Mouse (Mus musculus): Measurements from ENCODE around the gene Apobec3. TPM values are rescaled to one million over a fixed set of nuclear protein-coding genes. Genes with fewer than 3 reads are reported as not detected.
A peak's percentile ranks its signal among the peaks of the same experiment; 100 is the strongest.
"Not testable (repeated sequence)": the region's sequence is repeated elsewhere in the genome, so short reads cannot be mapped to it uniquely, and the experiment has no call there.

The Apobec3 gene
- polyA plus RNA-seq, 1 experiment from 2014 or later, result 8.5 TPM

DNA sequence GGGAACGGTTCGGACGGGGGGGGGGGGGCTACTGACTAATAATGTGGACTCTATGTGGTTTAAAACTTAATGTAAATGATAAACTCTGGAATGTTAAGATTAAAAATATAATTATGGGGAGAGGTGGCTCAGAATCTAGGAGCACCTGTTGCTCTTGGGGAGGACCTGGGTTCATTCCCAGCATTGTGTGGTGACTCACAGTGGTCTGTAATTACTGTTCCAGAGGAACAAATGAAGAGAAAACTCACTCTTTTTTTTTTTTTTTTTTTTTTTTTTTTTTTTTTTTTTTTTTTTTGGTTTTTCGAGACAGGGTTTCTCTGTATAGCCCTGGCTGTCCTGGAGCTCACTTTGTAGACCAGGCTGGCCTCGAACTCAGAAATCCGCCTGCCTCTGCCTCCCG is 48.0 kb downstream of the Apobec3 start:
- 90% methylated on average over 5 of the region's 7 CpGs for WGBS
- ATAC-seq; H3K27ac ChIP-seq (ENCODE audit: low read length); H3K4me1 ChIP-seq (replicated peaks; ENCODE audit: control insufficient read depth, insufficient read depth, low read length); H3K9ac ChIP-seq (replicated peaks; ENCODE audit: low read depth, low read length); H3K27me3 ChIP-seq (replicated peaks; ENCODE audit: control insufficient read depth, insufficient read depth, low read length); H3K9me3 ChIP-seq (ENCODE audit: control insufficient read depth, low read length); H3K4me2 ChIP-seq (ENCODE audit: low read length); H3K4me3 ChIP-seq (replicated peaks; ENCODE audit: low read length); H3K36me3 ChIP-seq (ENCODE audit: control insufficient read depth, insufficient read depth): not testable (repeated sequence)

DNA sequence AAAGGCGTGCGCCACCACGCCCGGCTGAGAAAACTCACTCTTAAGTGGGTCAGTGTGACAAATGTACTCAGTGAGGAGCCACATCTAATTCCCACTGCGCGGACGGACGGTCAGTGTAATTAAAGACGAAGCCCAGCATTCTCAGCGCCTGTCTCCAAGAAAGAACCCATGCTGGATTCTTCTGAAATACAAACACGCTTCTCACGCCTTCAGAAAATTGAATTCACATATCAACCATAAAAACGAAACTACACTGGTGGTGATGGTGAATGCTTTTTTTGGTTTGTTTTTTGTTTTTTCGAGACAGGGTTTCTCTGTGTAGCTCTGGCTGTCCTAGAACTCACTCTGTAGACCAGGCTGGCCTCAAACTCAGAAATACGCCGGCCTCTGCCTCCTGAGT is 48.5 kb downstream of the Apobec3 start:
- H3K4me2 ChIP-seq (ENCODE audit: low read length), result no peak overlapping the region
- H3K4me1 ChIP-seq (replicated peaks; ENCODE audit: control insufficient read depth, insufficient read depth, low read length), result no peaks in the 10 kb centered on the region
- H3K27ac ChIP-seq (ENCODE audit: low read length), result no peak overlapping the region
- H3K36me3 ChIP-seq (ENCODE audit: control insufficient read depth, insufficient read depth), result no peaks in the 10 kb centered on the region
- no peak for ATAC-seq
- no peak overlapping the region for H3K9ac ChIP-seq (replicated peaks; ENCODE audit: low read depth, low read length)
- no peaks in the 10 kb centered on the region for H3K9me3 ChIP-seq (ENCODE audit: control insufficient read depth, low read length)
- no peak overlapping the region for H3K4me3 ChIP-seq (replicated peaks; ENCODE audit: low read length)
- H3K27me3 ChIP-seq (replicated peaks; ENCODE audit: control insufficient read depth, insufficient read depth, low read length), result 0 out of 2 replicates have a peak, but pooled peaks cover 2% of the 10 kb centered on the region
- 91% methylated on average over 16 of the region's 16 CpGs for WGBS

DNA sequence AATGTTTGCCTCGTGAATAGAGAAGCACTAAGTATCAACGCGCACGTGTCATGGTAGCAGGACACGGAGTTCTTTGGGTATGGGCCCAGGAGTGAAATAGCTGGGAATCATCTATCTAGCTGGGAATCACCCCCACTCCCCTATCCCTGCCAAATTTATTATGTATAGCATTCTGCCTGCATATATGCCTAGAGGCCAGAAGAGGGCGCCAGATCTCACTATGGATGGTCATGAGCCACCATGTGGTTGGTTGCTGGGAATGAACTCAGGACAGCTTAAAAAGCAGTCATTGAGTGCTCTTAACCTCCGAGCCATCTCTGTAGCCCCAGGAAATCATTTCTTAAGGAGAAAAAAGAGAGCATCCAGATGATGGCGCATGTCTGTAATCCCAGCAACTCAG is 49.5 kb downstream of the Apobec3 start:
- Histone ChIP-seq H3K4me2 (ENCODE audit: low read length) (no peak overlapping the region), H3K36me3 (ENCODE audit: control insufficient read depth, insufficient read depth) (no peaks in the 10 kb centered on the region), H3K27me3 (replicated peaks; ENCODE audit: control insufficient read depth, insufficient read depth, low read length) (0 out of 2 replicates have a peak, but pooled peaks cover under 1% of the 10 kb centered on the region), H3K4me3 (replicated peaks; ENCODE audit: low read length) (no peak overlapping the region), H3K9ac (replicated peaks; ENCODE audit: low read depth, low read length) (no peak overlapping the region), H3K4me1 (replicated peaks; ENCODE audit: control insufficient read depth, insufficient read depth, low read length) (no peaks in the 10 kb centered on the region), H3K9me3 (ENCODE audit: control insufficient read depth, low read length) (no peaks in the 10 kb centered on the region), H3K27ac (ENCODE audit: low read length) (no peak overlapping the region)
- 19% methylated on average over 8 of the region's 8 CpGs for WGBS
- ATAC-seq, result no peak

DNA sequence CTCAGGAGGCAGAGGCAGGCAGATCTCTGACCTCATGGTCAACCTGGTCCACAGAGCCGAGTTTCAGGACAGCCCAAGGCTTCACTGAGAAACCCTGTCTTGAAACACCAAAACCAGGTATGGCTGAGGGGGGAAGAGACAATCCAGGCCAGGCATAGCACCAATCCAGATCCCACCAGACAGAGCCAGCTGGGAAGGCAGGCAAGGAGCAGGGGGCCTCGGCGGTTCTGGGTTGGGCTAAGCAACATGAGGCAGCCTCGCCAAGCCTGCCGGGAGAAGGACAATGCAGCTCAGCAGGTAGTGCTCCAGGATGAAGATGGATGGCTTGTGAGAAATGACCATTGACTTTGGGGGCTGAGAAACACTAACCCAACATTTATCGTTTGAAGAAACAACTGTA is 51.1 kb downstream of the Apobec3 start:
- Histone ChIP-seq H3K27me3 (replicated peaks; ENCODE audit: control insufficient read depth, insufficient read depth, low read length) (no peaks in the 10 kb centered on the region), H3K9ac (replicated peaks; ENCODE audit: low read depth, low read length) (no peak overlapping the region), H3K9me3 (ENCODE audit: control insufficient read depth, low read length) (no peaks in the 10 kb centered on the region), H3K27ac (ENCODE audit: low read length) (no peak overlapping the region), H3K36me3 (ENCODE audit: control insufficient read depth, insufficient read depth) (no peaks in the 10 kb centered on the region), H3K4me3 (replicated peaks; ENCODE audit: low read length) (no peak overlapping the region), H3K4me1 (replicated peaks; ENCODE audit: control insufficient read depth, insufficient read depth, low read length) (no peaks in the 10 kb centered on the region), H3K4me2 (ENCODE audit: low read length) (no peak overlapping the region)
- no peak for ATAC-seq
- WGBS, result 89% methylated on average over 6 of the region's 6 CpGs

DNA sequence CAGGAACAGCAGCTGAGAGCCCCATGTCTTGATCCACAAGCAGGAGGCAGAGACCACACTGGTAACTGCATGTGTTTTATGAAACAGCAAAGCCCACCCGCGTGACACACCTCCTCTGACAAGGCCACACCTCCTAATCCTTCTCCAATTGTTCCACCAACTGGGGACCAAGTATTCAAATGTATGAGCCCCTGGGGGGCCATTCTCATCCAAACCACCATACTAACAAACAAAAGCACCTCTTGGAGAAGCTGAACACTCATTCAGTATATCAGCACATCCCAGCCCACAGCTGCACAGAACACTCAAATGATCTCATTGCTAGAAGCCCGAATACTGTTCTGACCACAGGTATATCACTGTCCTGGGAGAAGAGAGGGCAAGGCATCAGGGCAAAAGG is 52.1 kb downstream of the Apobec3 start:
- WGBS, result 68% methylated on average over 3 of the region's 3 CpGs
- Histone ChIP-seq H3K27me3 (replicated peaks; ENCODE audit: control insufficient read depth, insufficient read depth, low read length) (no peaks in the 10 kb centered on the region), H3K9me3 (ENCODE audit: control insufficient read depth, low read length) (no peaks in the 10 kb centered on the region), H3K27ac (ENCODE audit: low read length) (no peak overlapping the region), H3K4me3 (replicated peaks; ENCODE audit: low read length) (no peak overlapping the region), H3K9ac (replicated peaks; ENCODE audit: low read depth, low read length) (no peak overlapping the region), H3K4me2 (ENCODE audit: low read length) (no peak overlapping the region), H3K36me3 (ENCODE audit: control insufficient read depth, insufficient read depth) (no peaks in the 10 kb centered on the region), H3K4me1 (replicated peaks; ENCODE audit: control insufficient read depth, insufficient read depth, low read length) (no peaks in the 10 kb centered on the region)
- no peak for ATAC-seq

DNA sequence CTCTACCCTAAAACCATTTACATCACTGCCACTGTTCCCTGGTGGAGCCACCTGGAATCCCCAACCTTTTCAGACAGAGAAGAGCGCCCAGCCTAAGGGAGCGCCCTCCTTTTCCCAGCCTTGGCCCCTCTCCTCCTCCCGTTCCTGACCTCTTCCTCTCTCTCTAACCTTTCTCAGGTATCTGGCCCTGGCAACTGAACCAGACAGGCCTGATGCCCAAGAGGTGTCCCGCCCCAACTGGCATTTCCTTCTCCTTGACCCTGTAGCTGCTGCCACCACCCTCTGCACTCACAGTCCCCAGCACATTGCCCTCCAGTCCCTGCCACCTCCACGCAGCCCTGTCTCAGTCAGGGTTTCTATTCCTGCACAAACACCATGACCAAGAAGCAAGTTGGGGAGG is 53.5 kb downstream of the Apobec3 start:
- Histone ChIP-seq H3K27ac (ENCODE audit: low read length) (no peak overlapping the region), H3K27me3 (replicated peaks; ENCODE audit: control insufficient read depth, insufficient read depth, low read length) (no peaks in the 10 kb centered on the region), H3K36me3 (ENCODE audit: control insufficient read depth, insufficient read depth) (no peaks in the 10 kb centered on the region), H3K9me3 (ENCODE audit: control insufficient read depth, low read length) (no peaks in the 10 kb centered on the region), H3K4me3 (replicated peaks; ENCODE audit: low read length) (no peak overlapping the region), H3K4me2 (ENCODE audit: low read length) (no peak overlapping the region), H3K9ac (replicated peaks; ENCODE audit: low read depth, low read length) (no peak overlapping the region), H3K4me1 (replicated peaks; ENCODE audit: control insufficient read depth, insufficient read depth, low read length) (peaks cover 5% of the 10 kb centered on the region)
- 77% methylated on average over 5 of the region's 5 CpGs for WGBS
- ATAC-seq, result no peak

DNA sequence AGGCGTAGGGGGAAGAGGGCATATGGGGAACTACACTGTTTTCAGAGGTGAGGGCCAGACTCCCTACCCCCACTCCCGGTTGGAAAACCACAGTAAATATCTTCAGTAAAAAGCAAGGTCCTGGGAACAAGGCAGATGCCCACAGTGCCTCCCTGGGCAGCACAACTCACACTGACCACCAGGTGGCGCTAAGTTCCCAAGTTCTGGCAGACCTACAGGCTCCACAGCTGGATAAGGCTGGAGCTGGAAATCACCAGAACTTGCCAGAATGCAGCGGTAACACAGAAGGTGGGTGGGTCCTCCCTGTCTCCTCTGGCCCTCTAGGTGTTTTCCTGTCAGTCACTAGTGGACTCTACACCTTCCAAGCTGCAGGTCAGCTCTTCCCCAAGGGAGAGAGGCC is 54.6 kb downstream of the Apobec3 start:
- no peaks in the 10 kb centered on the region for H3K27me3 ChIP-seq (replicated peaks; ENCODE audit: control insufficient read depth, insufficient read depth, low read length)
- H3K4me1 ChIP-seq (replicated peaks; ENCODE audit: control insufficient read depth, insufficient read depth, low read length), result peaks cover 15% of the 10 kb centered on the region
- no peak overlapping the region for H3K9ac ChIP-seq (replicated peaks; ENCODE audit: low read depth, low read length)
- H3K36me3 ChIP-seq (ENCODE audit: control insufficient read depth, insufficient read depth), result no peaks in the 10 kb centered on the region
- no peaks in the 10 kb centered on the region for H3K9me3 ChIP-seq (ENCODE audit: control insufficient read depth, low read length)
- ATAC-seq, result peak; percentile 75
- WGBS, result 7% methylated on average over 4 of the region's 4 CpGs
- no peak overlapping the region for H3K27ac ChIP-seq (ENCODE audit: low read length)
- no peak overlapping the region for H3K4me3 ChIP-seq (replicated peaks; ENCODE audit: low read length)
- H3K4me2 ChIP-seq (ENCODE audit: low read length), result no peak overlapping the region

DNA sequence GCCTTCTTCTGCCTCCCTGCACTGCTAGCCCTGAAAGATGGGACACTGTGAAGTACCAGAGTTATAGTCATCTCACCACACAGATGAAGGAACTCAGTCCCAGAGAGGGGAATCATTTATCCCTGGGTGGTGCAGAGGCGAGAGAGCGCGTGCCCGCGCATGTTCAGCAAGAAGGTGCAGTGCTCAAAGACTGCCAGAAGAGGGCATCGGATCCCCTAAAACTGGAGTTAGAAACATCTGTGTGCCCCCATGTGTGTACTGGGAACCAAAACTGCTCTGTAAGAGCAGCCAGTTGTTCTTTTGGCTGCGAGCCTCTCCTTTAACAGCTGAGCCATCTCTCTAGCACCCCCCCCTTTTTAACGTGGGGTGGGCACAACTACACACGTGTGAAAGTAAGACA is 55.3 kb downstream of the Apobec3 start:
- Histone ChIP-seq H3K9ac (replicated peaks; ENCODE audit: low read depth, low read length) (no peak overlapping the region), H3K4me1 (replicated peaks; ENCODE audit: control insufficient read depth, insufficient read depth, low read length) (peaks cover 15% of the 10 kb centered on the region), H3K27ac (ENCODE audit: low read length) (no peak overlapping the region), H3K4me3 (replicated peaks; ENCODE audit: low read length) (no peak overlapping the region), H3K27me3 (replicated peaks; ENCODE audit: control insufficient read depth, insufficient read depth, low read length) (no peaks in the 10 kb centered on the region), H3K9me3 (ENCODE audit: control insufficient read depth, low read length) (no peaks in the 10 kb centered on the region), H3K36me3 (ENCODE audit: control insufficient read depth, insufficient read depth) (no peaks in the 10 kb centered on the region), H3K4me2 (ENCODE audit: low read length) (no peak overlapping the region)
- WGBS, result 61% methylated on average over 9 of the region's 9 CpGs
- no peak for ATAC-seq

DNA sequence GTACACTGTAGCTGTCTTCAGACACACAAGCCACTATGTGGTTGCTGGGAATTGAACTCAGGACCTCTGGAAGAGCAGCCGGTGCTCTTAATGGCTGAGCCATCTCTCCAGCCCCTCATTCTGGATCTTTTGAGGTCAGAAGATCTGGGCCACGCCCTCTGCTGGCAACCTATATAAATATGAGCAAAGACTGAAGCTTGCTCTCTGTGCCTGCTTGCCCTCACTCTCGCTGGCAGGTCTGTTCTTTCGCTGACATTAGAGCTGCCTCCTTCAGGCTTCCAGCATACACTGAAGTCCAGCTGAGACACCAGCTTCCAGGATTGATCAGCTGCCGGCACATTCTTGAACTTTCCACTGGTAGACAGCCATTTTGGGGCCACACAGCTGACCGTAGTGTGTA is 56.2 kb downstream of the Apobec3 start:
- no peak overlapping the region for H3K4me3 ChIP-seq (replicated peaks; ENCODE audit: low read length)
- 66% methylated on average over 6 of the region's 6 CpGs for WGBS
- H3K36me3 ChIP-seq (ENCODE audit: control insufficient read depth, insufficient read depth), result no peaks in the 10 kb centered on the region
- H3K4me2 ChIP-seq (ENCODE audit: low read length), result no peak overlapping the region
- ATAC-seq, result no peak
- no peaks in the 10 kb centered on the region for H3K27me3 ChIP-seq (replicated peaks; ENCODE audit: control insufficient read depth, insufficient read depth, low read length)
- H3K9me3 ChIP-seq (ENCODE audit: control insufficient read depth, low read length), result no peaks in the 10 kb centered on the region
- no peak overlapping the region for H3K27ac ChIP-seq (ENCODE audit: low read length)
- no peak overlapping the region for H3K9ac ChIP-seq (replicated peaks; ENCODE audit: low read depth, low read length)
- peaks cover 15% of the 10 kb centered on the region for H3K4me1 ChIP-seq (replicated peaks; ENCODE audit: control insufficient read depth, insufficient read depth, low read length)

DNA sequence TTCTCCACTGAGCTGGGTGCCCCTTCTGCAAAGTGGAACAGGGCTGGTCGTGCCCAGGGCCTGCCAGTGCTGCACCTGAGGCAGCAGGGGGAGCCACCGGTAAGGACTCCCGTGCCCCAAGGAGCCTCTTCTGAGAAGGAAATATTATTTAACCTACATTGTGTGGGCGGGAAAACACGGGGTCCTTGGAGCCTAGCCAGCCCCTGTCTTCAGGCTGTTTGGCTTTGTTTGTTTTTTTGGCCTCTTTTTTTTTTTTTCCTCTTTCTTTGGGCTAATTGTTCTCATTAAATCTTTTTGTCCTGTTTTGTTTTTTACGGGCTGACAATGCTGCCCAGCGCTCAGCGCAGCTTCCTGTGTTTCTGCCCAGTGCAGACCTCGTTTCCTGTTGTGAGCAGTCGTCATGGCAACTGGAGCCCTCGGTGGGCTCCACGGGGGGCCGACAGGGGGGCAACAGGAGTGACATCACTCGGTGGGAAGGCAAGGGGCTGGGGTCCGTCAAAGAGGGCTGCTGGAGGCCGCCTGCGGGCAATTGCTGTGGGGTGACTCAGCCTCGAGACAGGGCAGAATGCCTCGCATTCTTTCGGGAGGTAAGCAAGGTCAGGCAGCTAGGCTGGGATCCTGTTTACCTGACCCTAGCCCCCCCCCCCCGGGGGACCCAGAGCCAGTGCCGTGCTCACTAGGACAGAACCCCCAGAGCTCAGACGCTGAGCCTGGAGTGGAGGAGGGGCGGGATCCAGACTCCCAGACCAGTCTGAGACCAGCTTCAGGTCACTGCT is 59.0 kb downstream of the Apobec3 start:
- ATAC-seq, result peak; percentile 64
- H3K4me2 ChIP-seq (ENCODE audit: low read length), result peak overlapping the region; percentile 79
- peak overlapping the region; percentile 41; the same call in 1 of the 2 replicates for H3K27ac ChIP-seq (ENCODE audit: low read length)
- peak overlapping the region; percentile 63 for H3K9ac ChIP-seq (replicated peaks; ENCODE audit: low read depth, low read length)
- H3K4me1 ChIP-seq (replicated peaks; ENCODE audit: control insufficient read depth, insufficient read depth, low read length), result peaks cover 15% of the 10 kb centered on the region
- H3K27me3 ChIP-seq (replicated peaks; ENCODE audit: control insufficient read depth, insufficient read depth, low read length), result no peaks in the 10 kb centered on the region
- H3K4me3 ChIP-seq (replicated peaks; ENCODE audit: low read length), result peak overlapping the region; percentile 43
- H3K36me3 ChIP-seq (ENCODE audit: control insufficient read depth, insufficient read depth), result no peaks in the 10 kb centered on the region
- no peaks in the 10 kb centered on the region for H3K9me3 ChIP-seq (ENCODE audit: control insufficient read depth, low read length)
- WGBS, result 2% methylated on average over 24 of the region's 24 CpGs
